Mouse (Mus musculus) ES-E14 (cell line): ENCODE measurements at regions not wholly inside any gene's neighbourhood (a gene's known extent, or its start where the extent isn't known, plus 50 kb on each side); places are given as distances from the start of the nearest gene placed in this dataset.

Experiments used
- DNase-seq: peaks from one replicate; pipeline ENCODE4 v3.0.0-alpha.2; 2013; ENCODE audit warnings: low read depth, low spot score
- H3K27ac ChIP-seq: 2 replicates; pipeline ENCODE4 v1.5.1; 2012; ENCODE audit warnings: low read depth, mild to moderate bottlenecking, low read length, moderate library complexity, mixed read lengths; ENCODE audit not compliant: poor library complexity, insufficient read depth, severe bottlenecking
- H3K36me3 ChIP-seq: 2 replicates; pipeline ENCODE4 v1.6.1; 2012; ENCODE audit warnings: mild to moderate bottlenecking, low read length, moderate library complexity, mixed read lengths; ENCODE audit not compliant: control insufficient read depth, poor library complexity, insufficient read depth, severe bottlenecking
- H3K4me1 ChIP-seq, 2 experiments: fragments of 150-350 bp in 1 of 2; sonication (generic) in 1 of 2; 2 replicates each; pipeline ENCODE4 v1.6.1; 2012; ENCODE audit warnings: low read length in 2 of 2, mild to moderate bottlenecking in 1 of 2, mixed read lengths in 1 of 2; ENCODE audit not compliant: control insufficient read depth in 2 of 2, insufficient read depth in 2 of 2, poor library complexity in 1 of 2
- H3K4me3 ChIP-seq, 2 experiments: fragments of 150-350 bp in 1 of 2; sonication (generic) in 1 of 2; 2 replicates each; pipeline ENCODE4 v1.5.1; 2012; ENCODE audit warnings: low read length in 2 of 2, low read depth in 1 of 2, mild to moderate bottlenecking in 1 of 2, mixed read lengths in 1 of 2; ENCODE audit not compliant: insufficient read depth in 1 of 2, poor library complexity in 1 of 2, severe bottlenecking in 1 of 2
- H3K9ac ChIP-seq: 2 replicates; pipeline ENCODE4 v1.6.1; 2012; ENCODE audit warnings: low read depth, mild to moderate bottlenecking, low read length, mixed read lengths; ENCODE audit not compliant: poor library complexity, insufficient read depth, severe bottlenecking
- H3K9me3 ChIP-seq: fragments of 150-350 bp; sonication (generic); 2 replicates; pipeline ENCODE4 v1.6.1; 2012; ENCODE audit warnings: low read depth, mild to moderate bottlenecking, low read length; ENCODE audit not compliant: control insufficient read depth, insufficient read depth
- CHD2 ChIP-seq: IDR thresholded peaks from 2 replicates; pipeline ENCODE4 v1.6.1; 2014; ENCODE audit warnings: mild to moderate bottlenecking, low read depth, low read length, inconsistent platforms
- HCFC1 ChIP-seq: IDR thresholded peaks from 2 replicates; pipeline ENCODE4 v1.6.1; 2012; ENCODE audit warnings: low read length, inconsistent platforms, borderline replicate concordance; ENCODE audit not compliant: insufficient read depth
- MAFK ChIP-seq: IDR thresholded peaks from 2 replicates; pipeline ENCODE4 v1.6.1; 2014; ENCODE audit warnings: mild to moderate bottlenecking, low read depth, low read length, inconsistent platforms; ENCODE audit not compliant: insufficient read depth
- ZC3H11A ChIP-seq: IDR thresholded peaks from 2 replicates; pipeline ENCODE4 v1.6.1; 2012; ENCODE audit warnings: low read depth, mild to moderate bottlenecking, inconsistent platforms, low read length, borderline replicate concordance
- ZNF384 ChIP-seq: IDR thresholded peaks from 2 replicates; pipeline ENCODE4 v1.6.1; 2012; ENCODE audit warnings: low read depth, low read length, inconsistent platforms
- in situ Hi-C, 2 experiments: fragments of 600-800 bp; cut with MboI; formaldehyde crosslinking; loops; one replicate each; pipeline ENCODE4 v1.15.1; 2025; ENCODE audit warnings: low sequenced_read_pairs in 2 of 2, inconsistent platforms in 1 of 2; ENCODE audit not compliant: unreplicated experiment in 2 of 2

DNA sequence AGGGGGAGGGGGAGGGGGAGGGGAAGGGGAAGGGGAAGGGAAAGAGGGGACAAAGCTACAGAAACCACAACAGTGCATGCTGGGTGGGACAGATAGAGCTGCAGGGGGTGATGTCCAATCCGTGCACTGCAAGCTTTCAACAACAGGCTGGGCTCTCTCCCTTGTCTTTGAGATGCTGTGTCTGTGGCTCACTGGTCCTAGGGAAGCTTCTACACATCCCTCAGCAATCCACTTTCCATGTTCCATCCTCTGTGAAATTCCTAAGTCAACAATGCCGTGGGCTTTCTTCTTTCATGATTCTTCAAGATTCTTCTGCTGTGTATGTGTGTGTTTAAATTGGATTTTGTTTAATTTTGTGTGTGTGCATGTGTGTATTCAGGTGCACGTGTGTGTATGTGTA, 74.5 kb upstream of the Pmepa1 start:
- no peak for DNase-seq
- no peak for TF ChIP-seq ZNF384
- no peak for TF ChIP-seq HCFC1
- TF ChIP-seq CHD2: no peak
- Histone ChIP-seq H3K9me3 (no peaks in the 10 kb centered on the region), H3K9ac (no peak overlapping the region), H3K27ac (no peak overlapping the region), H3K4me1 (peaks cover 0 to 4% of the 10 kb centered on the region in 2 experiments; a peak in 1 of 4 replicates), H3K4me3 (no peak overlapping the region), H3K36me3 (no peaks in the 10 kb centered on the region)
- in situ Hi-C loops: no loop called here

DNA sequence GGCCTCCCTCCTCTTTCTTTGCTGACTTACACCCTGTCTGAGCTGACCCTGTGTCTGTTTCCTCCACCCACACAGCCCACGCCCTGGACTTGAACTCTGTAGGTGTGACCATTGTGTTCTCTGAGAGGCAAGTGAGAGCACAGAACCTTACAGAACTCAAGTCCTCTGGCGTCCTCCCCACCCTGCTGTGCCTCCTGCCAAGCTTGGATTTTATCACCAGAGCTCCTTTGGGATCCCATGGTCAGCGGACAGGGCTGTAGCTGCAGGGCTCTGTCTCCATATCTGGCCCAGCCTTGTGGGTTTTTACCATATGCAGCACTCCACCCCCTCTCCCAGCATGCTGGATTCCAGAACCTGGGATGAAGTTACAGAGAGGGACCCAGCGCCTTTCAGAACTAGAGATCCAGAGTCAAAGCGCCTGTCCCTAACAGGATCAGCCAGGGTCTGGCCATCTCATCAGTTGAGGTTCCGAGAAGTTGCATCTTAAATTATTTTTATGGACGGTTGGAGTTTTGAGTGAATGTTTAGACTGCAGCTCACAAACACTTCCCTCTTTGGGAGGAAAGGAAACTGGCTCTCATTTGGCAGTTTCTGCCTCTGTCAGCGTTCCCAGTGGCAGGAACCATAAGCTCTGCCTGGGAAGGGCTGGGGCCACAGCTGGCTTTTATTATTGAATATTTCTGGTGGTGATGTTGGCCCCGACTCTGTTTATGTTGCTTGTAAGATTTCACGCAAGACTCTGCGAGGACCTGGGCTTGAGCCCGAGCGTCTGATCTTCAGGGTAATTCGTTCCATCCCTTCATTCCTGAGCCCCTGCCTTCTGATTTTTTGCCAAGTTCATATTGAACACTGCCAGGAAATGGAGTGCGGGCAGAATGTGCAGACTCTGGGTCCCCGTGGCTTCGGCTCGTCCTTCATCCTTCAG, 75.8 kb upstream of the Pmepa1 start:
- no peak overlapping the region for H3K4me3 ChIP-seq
- no peak for TF ChIP-seq ZNF384
- no peak for TF ChIP-seq CHD2
- TF ChIP-seq MAFK: no peak
- TF ChIP-seq ZC3H11A: no peak
- no peak for TF ChIP-seq HCFC1
- H3K9ac ChIP-seq: no peak overlapping the region
- H3K36me3 ChIP-seq: no peaks in the 10 kb centered on the region
- H3K4me1 ChIP-seq: peaks cover 4 to 6% of the 10 kb centered on the region in 2 experiments; a peak in 2 of 4 replicates
- H3K9me3 ChIP-seq: no peaks in the 10 kb centered on the region
- no peak overlapping the region for H3K27ac ChIP-seq
- in situ Hi-C loops: no loop called here
- DNase-seq: no peak

DNA sequence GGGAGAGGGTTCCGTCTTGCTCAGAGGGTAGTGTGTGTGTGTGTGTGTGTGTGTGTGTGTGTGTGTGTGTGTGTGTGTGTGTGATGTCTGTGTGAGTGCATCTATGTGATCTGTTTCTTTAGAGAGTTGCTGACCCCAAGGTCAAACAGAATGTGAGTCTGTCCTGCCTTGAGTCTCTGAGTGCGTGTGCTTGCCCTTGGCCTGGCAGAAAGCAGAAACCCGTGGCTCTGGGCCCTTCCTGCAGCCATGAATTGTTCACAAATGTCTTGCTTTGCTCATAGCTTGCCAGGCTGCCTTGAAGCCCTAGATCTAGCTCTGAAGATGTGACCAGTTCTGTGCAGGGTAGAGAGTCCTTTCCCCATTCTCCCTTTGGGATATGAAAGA, 76.4 kb upstream of the Pmepa1 start:
- Histone ChIP-seq H3K4me1 (peaks cover 4 to 6% of the 10 kb centered on the region in 2 experiments; a peak in 2 of 4 replicates), H3K27ac (no peak overlapping the region), H3K4me3 (no peak overlapping the region), H3K9me3 (no peaks in the 10 kb centered on the region), H3K36me3 (no peaks in the 10 kb centered on the region), H3K9ac (no peak overlapping the region)
- in situ Hi-C loops: no loop called here
- no peak for DNase-seq
- TF ChIP-seq ZNF384 (no peak), HCFC1 (no peak), MAFK (no peak), CHD2 (no peak), ZC3H11A (no peak)

DNA sequence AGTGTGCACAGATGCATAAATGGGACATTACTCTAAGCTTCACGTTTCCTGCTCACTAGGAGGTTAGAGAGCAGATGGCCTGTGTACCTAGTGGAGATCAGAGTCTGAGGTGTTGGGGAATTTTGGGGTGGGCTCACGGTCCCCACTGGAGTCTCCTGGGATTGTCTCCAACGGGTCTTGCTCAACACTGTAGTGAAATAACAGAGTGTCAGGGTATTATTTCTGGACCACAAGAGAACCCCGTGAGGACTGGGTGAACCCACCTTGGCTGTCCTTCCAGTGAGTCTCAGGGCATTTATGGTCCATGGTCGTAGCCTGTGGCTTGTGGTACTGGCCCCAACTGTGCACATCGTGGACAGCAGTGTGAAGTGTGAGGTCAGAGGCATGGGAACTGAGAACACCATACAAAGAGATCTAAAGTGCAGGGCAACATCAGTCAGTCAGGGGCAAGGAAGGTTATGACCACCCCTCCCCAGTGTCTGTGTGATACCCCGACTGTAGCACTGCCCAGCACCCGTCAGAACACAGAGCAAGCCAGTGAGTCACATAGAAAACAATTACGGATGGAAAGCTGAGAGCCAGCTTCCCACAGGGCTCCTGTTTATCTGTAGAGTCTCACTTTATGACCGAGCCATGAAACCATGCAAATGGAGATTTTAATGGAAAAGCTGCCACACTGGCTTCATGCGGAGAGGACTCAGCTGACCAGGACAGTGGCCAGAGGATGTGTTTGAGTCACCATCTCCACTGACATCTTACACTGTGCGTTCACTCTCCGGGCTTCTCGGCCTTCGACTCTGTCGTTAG, 77.3 kb upstream of the Pmepa1 start:
- no peaks in the 10 kb centered on the region for H3K9me3 ChIP-seq
- no peaks in the 10 kb centered on the region for H3K36me3 ChIP-seq
- no peak for DNase-seq
- TF ChIP-seq CHD2 (no peak), ZC3H11A (no peak), HCFC1 (no peak), MAFK (no peak), ZNF384 (no peak)
- no peak overlapping the region for H3K9ac ChIP-seq
- in situ Hi-C loops: no loop called here
- H3K4me1 ChIP-seq: peaks cover 4 to 6% of the 10 kb centered on the region in 2 experiments; a peak in 2 of 4 replicates
- no peak overlapping the region for H3K4me3 ChIP-seq
- H3K27ac ChIP-seq: no peak overlapping the region
